8 mouse cellular contexts compared by ENCODE assay signal in the genomic region with DNA sequence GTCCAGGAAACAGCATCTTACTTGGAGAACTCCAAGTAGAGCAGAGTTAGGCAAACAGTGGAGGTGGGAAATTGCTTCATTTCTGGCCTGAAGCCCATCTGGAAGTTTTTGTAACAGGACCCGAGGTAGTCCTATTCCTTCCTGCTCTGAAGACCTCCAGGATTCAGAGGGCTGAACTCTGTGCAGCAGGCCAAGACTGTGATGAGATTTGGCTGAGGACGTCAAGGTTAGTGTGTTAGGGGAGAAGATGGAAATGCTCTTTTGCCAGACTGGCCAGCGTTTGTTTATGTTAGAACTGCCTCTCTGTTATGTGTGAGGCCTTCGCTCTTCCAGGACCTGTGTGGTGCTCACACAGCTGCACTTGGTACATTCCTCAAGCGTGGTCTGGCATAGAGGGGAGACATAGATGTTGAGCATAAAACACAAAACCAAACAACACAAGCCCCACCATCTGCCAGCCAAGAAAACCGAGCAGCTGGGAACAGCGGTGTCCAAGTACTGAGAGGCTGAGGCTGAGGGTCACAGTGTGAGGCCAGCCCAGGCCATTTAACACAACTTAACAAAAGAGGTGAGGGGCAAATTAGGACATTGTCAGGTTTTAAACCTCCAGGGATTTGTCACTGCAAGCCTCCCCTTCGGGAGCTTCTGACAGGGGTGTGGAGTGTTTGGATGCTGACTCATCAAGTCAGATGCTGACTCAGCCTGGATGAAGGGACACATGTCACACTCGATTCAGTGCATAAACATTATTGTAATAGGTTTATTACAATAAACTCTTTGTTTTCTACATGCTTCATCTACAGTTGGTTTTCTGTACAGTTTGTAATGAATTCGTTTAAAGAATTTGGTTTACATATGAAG.
DNase-seq lines count a peak whose midpoint lies in the region; ATAC-seq lines count a peak whose summit lies in the region.

No protein-coding gene starts in this region.

- no peak overlapping the region for H3K4me3 ChIP-seq in hindbrain, embryonic 11.5 days (ENCODE audit: low read depth, low read length)
- no peak overlapping the region for H3K4me3 ChIP-seq in hindbrain, embryonic 16.5 days (ENCODE audit: low read length)
- H3K4me3 ChIP-seq in forebrain, embryonic 14.5 days (ENCODE audit: low read depth, low read length): no peak overlapping the region
- H3K4me3 ChIP-seq in kidney, embryonic 14.5 days (ENCODE audit: low read length): no peak overlapping the region

- WGBS in hindbrain, embryonic 11.5 days: 53% methylated on average over 10 of the region's 10 CpGs
- 50% methylated on average over 10 of the region's 10 CpGs for WGBS in hindbrain, embryonic 16.5 days
- 49% methylated on average over 10 of the region's 10 CpGs for WGBS in forebrain, embryonic 14.5 days
- WGBS in kidney, embryonic 14.5 days: 27% methylated on average over 10 of the region's 10 CpGs

- H3K27ac ChIP-seq in hindbrain, embryonic 11.5 days (ENCODE audit: low read depth, low read length): no peak overlapping the region
- H3K27ac ChIP-seq in hindbrain, embryonic 16.5 days (ENCODE audit: low read depth, low read length): no peak overlapping the region
- no peak overlapping the region for H3K27ac ChIP-seq in forebrain, embryonic 14.5 days (ENCODE audit: low read depth, low read length)
- H3K27ac ChIP-seq in kidney, embryonic 14.5 days (ENCODE audit: low read depth, low read length): peak overlapping the region; percentile 10; the same call in 1 of the 2 replicates

- peak; percentile 40; the same call in 1 of the 2 replicates for ATAC-seq in hindbrain, embryonic 11.5 days (ENCODE audit: low FRiP score)
- no peak for ATAC-seq in hindbrain, embryonic 16.5 days
- ATAC-seq in forebrain, embryonic 14.5 days: peak; percentile 29; the same call in 1 of the 2 replicates
- peak; percentile 74 for ATAC-seq in kidney, embryonic 14.5 days (ENCODE audit: low FRiP score, low TSS enrichment)
- no peak for ATAC-seq in granulocyte monocyte progenitor cell, adult 5-6 weeks (replicated peaks; ENCODE audit: poor library complexity, severe bottlenecking)

- H3K4me1 ChIP-seq in hindbrain, embryonic 11.5 days (replicated peaks; ENCODE audit: control insufficient read depth, insufficient read depth, low read length): no peaks in the 10 kb centered on the region; the same call in 1 of the 2 replicates
- H3K4me1 ChIP-seq in hindbrain, embryonic 16.5 days (ENCODE audit: control insufficient read depth, insufficient read depth, low read depth, low read length): no peaks in the 10 kb centered on the region
- H3K4me1 ChIP-seq in forebrain, embryonic 14.5 days (ENCODE audit: control insufficient read depth, insufficient read depth, low read length): peaks cover 3% of the 10 kb centered on the region; the same call in 1 of the 2 replicates
- peaks cover 10% of the 10 kb centered on the region; the same call in 1 of the 2 replicates for H3K4me1 ChIP-seq in kidney, embryonic 14.5 days (ENCODE audit: control insufficient read depth, insufficient read depth, low read length)

- no peaks in the 10 kb centered on the region for H3K9me3 ChIP-seq in hindbrain, embryonic 11.5 days (ENCODE audit: control insufficient read depth, low read length)
- no peaks in the 10 kb centered on the region for H3K9me3 ChIP-seq in hindbrain, embryonic 16.5 days (ENCODE audit: control insufficient read depth, low read length)
- H3K9me3 ChIP-seq in forebrain, embryonic 14.5 days (replicated peaks; ENCODE audit: control insufficient read depth, low read length): no peaks in the 10 kb centered on the region
- H3K9me3 ChIP-seq in kidney, embryonic 14.5 days (ENCODE audit: control insufficient read depth, low read length): no peaks in the 10 kb centered on the region

- H3K27me3 ChIP-seq in hindbrain, embryonic 11.5 days (ENCODE audit: control insufficient read depth, insufficient read depth, low read length): no peaks in the 10 kb centered on the region
- H3K27me3 ChIP-seq in hindbrain, embryonic 16.5 days (replicated peaks; ENCODE audit: control insufficient read depth, insufficient read depth, low read length): no peaks in the 10 kb centered on the region
- H3K27me3 ChIP-seq in forebrain, embryonic 14.5 days (replicated peaks; ENCODE audit: control insufficient read depth, insufficient read depth, low read length): no peaks in the 10 kb centered on the region
- H3K27me3 ChIP-seq in kidney, embryonic 14.5 days (ENCODE audit: control insufficient read depth, insufficient read depth, low read length): no peaks in the 10 kb centered on the region

- H3K4me2 ChIP-seq in hindbrain, embryonic 11.5 days (replicated peaks; ENCODE audit: low read depth, low read length): no peak overlapping the region
- H3K4me2 ChIP-seq in hindbrain, embryonic 16.5 days (ENCODE audit: low read length): no peak overlapping the region
- H3K4me2 ChIP-seq in forebrain, embryonic 14.5 days (ENCODE audit: low read length): no peak overlapping the region
- H3K4me2 ChIP-seq in kidney, embryonic 14.5 days (replicated peaks; ENCODE audit: low read depth, low read length): no peak overlapping the region

- intact Hi-C loops in left cerebral cortex, postnatal 25 days (cut with DNase I): no loop called here

- DNase-seq in hindbrain, embryonic 11.5 days (ENCODE audit: low spot score): peak; percentile 37
- DNase-seq in forebrain, embryonic 14.5 days (ENCODE audit: low spot score): peak; percentile 10
- peak; percentile 54 for DNase-seq in lung, postnatal 10 days
- DNase-seq in layer of hippocampus, adult 11-12 months (ENCODE audit: low spot score): no peak
- no peak for DNase-seq in left cerebral cortex, postnatal 25 days (ENCODE audit: low spot score in 2 of 2)

- H3K9ac ChIP-seq in hindbrain, embryonic 11.5 days (ENCODE audit: low read depth, low read length): no peak overlapping the region
- no peak overlapping the region for H3K9ac ChIP-seq in hindbrain, embryonic 16.5 days (ENCODE audit: low read depth, low read length)
- H3K9ac ChIP-seq in forebrain, embryonic 14.5 days (ENCODE audit: low read length): no peak overlapping the region
- H3K9ac ChIP-seq in kidney, embryonic 14.5 days (ENCODE audit: low read depth, low read length): no peak overlapping the region

- no peaks in the 10 kb centered on the region for H3K36me3 ChIP-seq in hindbrain, embryonic 11.5 days (ENCODE audit: control insufficient read depth, insufficient read depth, low read length)
- no peaks in the 10 kb centered on the region for H3K36me3 ChIP-seq in hindbrain, embryonic 16.5 days (ENCODE audit: control insufficient read depth, insufficient read depth, low read length)
- H3K36me3 ChIP-seq in forebrain, embryonic 14.5 days (ENCODE audit: control insufficient read depth, insufficient read depth, low read length): no peaks in the 10 kb centered on the region
- no peaks in the 10 kb centered on the region for H3K36me3 ChIP-seq in kidney, embryonic 14.5 days (ENCODE audit: control insufficient read depth, insufficient read depth, low read length)

Comparison
In these comparisons a context has a peak if more than half of its experiments do, and no peak if none do; other contexts are left out.
1. ATAC-seq: peak in hindbrain, embryonic 11.5 days (single experiment), forebrain, embryonic 14.5 days (single experiment) and kidney, embryonic 14.5 days (single experiment); none in hindbrain, embryonic 16.5 days (single experiment) and granulocyte monocyte progenitor cell, adult 5-6 weeks (single experiment).
2. DNase-seq: peak in hindbrain, embryonic 11.5 days (single experiment), forebrain, embryonic 14.5 days (single experiment) and lung, postnatal 10 days (single experiment); none in layer of hippocampus, adult 11-12 months (single experiment) and left cerebral cortex, postnatal 25 days (0 of 2).